Mouse (Mus musculus) thymus, adult 2 months (tissue): ENCODE data around the gene Nectin4. TPM values are rescaled to one million over a fixed set of nuclear protein-coding genes. Genes with fewer than 3 reads are reported as not detected.

Experiments used
- DNase-seq: peaks from one replicate; pipeline ENCODE4 v3.0.0; 2021
- H3K27ac ChIP-seq: fragments of 200-500 bp; 2 replicates; pipeline ENCODE4 v1.5.1; 2012; ENCODE audit warnings: low read length, control low read depth; ENCODE audit not compliant: control insufficient read depth, insufficient read depth
- H3K27me3 ChIP-seq: fragments of 200-500 bp; 2 replicates; pipeline ENCODE4 v1.6.1; 2012; ENCODE audit warnings: mild to moderate bottlenecking, low read length, moderate library complexity, mixed read lengths; ENCODE audit not compliant: control insufficient read depth, insufficient read depth
- H3K36me3 ChIP-seq: fragments of 200-500 bp; 2 replicates; pipeline ENCODE4 v1.6.1; 2012; ENCODE audit warnings: mild to moderate bottlenecking, low read length, moderate library complexity; ENCODE audit not compliant: control insufficient read depth, insufficient read depth
- H3K4me1 ChIP-seq: fragments of 200-500 bp; replicated peaks from 2 replicates; pipeline ENCODE4 v1.6.1; 2012; ENCODE audit warnings: low read length; ENCODE audit not compliant: control insufficient read depth, insufficient read depth
- H3K4me3 ChIP-seq: fragments of 200-500 bp; 2 replicates; pipeline ENCODE4 v1.5.1; 2012; ENCODE audit warnings: mild to moderate bottlenecking, low read length, control low read depth, moderate library complexity; ENCODE audit not compliant: control insufficient read depth, insufficient read depth
- CTCF ChIP-seq: fragments of 200-500 bp; IDR thresholded peaks from 2 replicates; pipeline ENCODE4 v1.5.1; 2012; ENCODE audit warnings: mild to moderate bottlenecking, control low read depth, low read length, moderate library complexity, borderline replicate concordance; ENCODE audit not compliant: control insufficient read depth, poor library complexity, insufficient read depth; ENCODE audit errors: extremely low read depth
- POLR2A ChIP-seq: fragments of 200-500 bp; IDR thresholded peaks from 2 replicates; pipeline ENCODE4 v1.6.1; 2012; ENCODE audit warnings: mild to moderate bottlenecking, low read length, control low read depth, moderate library complexity; ENCODE audit not compliant: control insufficient read depth, poor library complexity, insufficient read depth; ENCODE audit errors: extremely low read depth
- WGBS: fragments of 180-500 bp; shearing (Covaris S2); methylation state at CpG from one replicate; pipeline ENCODE4 v1.1.7; 2018; 5-methylcytosine and 5-hydroxymethylcytosine counted together
- polyA plus RNA-seq: library from polyadenylated mRNA; depleted of rRNA; stranded (reverse); fragments of >200 nt; gene quantifications from 2 replicates; pipeline ENCODE4 v1.2.3, GENCODE M21; 2012

Gene Nectin4
- polyA plus RNA-seq, 1 experiment = 3.5 TPM

DNA sequence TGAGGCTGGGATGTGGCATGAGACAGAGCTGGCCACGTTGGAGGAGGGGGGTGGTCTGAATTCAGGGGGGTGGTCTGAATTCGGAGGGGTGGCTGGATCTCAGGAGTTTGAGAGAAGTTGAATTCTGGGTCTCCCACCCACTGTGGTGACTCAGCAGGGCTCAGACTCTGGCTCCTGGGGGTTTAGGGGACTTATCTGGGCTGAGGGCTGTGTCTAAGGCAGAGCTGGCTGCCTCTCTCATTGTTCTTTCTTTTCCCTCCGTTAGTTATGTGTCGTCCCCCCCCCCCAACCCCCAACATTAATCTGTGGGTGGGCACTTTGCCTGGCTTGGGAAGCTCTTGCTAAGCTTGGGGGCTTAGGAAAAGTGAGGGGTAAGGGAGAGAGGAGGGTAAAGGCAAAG, 4.0 kb downstream of the Nectin4 start:
- Histone ChIP-seq H3K4me1 (no peaks in the 10 kb centered on the region), H3K27me3 (no peaks in the 10 kb centered on the region), H3K27ac (no peak overlapping the region), H3K4me3 (no peak overlapping the region), H3K36me3 (no peaks in the 10 kb centered on the region)
- no peak for TF ChIP-seq POLR2A
- no peak for TF ChIP-seq CTCF
- DNase-seq = no peak
- 26% methylated on average over 4 of the region's 4 CpGs for WGBS

- Histone ChIP-seq H3K36me3 (no peaks in the 10 kb centered on the region), H3K4me1 (peaks cover 4% of the 10 kb centered on the region), H3K27me3 (no peaks in the 10 kb centered on the region), H3K4me3 (no peak overlapping the region), H3K27ac (no peak overlapping the region)
- DNase-seq = no peak
- 85% methylated on average over 9 of the region's 9 CpGs for WGBS
- TF ChIP-seq CTCF (no peak), POLR2A (no peak)
Observed at GRCm38 (mm10) chr1:171375646-171376097, 5.8 kb downstream of the Nectin4 start.

- Histone ChIP-seq H3K36me3 (no peaks in the 10 kb centered on the region), H3K4me3 (no peak overlapping the region), H3K4me1 (peaks cover 4% of the 10 kb centered on the region), H3K27ac (no peak overlapping the region), H3K27me3 (no peaks in the 10 kb centered on the region; the same call in 1 of the 2 replicates)
- DNase-seq = no peak
- TF ChIP-seq POLR2A (no peak), CTCF (no peak)
- 90% methylated on average over 6 of the region's 6 CpGs for WGBS
Observed at GRCm38 (mm10) chr1:171378298-171378697, 8.4 kb downstream of the Nectin4 start.

- WGBS = 24% methylated on average over 31 of the region's 31 CpGs
- Histone ChIP-seq H3K4me3 (no peak overlapping the region), H3K4me1 (peaks cover 4% of the 10 kb centered on the region), H3K36me3 (no peaks in the 10 kb centered on the region), H3K27me3 (no peaks in the 10 kb centered on the region; the same call in 1 of the 2 replicates), H3K27ac (no peak overlapping the region)
- TF ChIP-seq POLR2A = no peak
- TF ChIP-seq CTCF = peak; percentile 80
- peak; percentile 79 for DNase-seq
Observed at GRCm38 (mm10) chr1:171379935-171380599, 10.2 kb downstream of the Nectin4 start.

- no peak overlapping the region for H3K4me3 ChIP-seq
- H3K27ac ChIP-seq = no peak overlapping the region
- H3K36me3 ChIP-seq = no peaks in the 10 kb centered on the region
- H3K4me1 ChIP-seq = peaks cover 6% of the 10 kb centered on the region
- TF ChIP-seq CTCF (no peak), POLR2A (no peak)
- H3K27me3 ChIP-seq = no peaks in the 10 kb centered on the region; the same call in 1 of the 2 replicates
- no peak for DNase-seq
- 85% methylated on average over 11 of the region's 11 CpGs for WGBS
Observed at GRCm38 (mm10) chr1:171382096-171382620, 12.3 kb downstream of the Nectin4 start.

DNA sequence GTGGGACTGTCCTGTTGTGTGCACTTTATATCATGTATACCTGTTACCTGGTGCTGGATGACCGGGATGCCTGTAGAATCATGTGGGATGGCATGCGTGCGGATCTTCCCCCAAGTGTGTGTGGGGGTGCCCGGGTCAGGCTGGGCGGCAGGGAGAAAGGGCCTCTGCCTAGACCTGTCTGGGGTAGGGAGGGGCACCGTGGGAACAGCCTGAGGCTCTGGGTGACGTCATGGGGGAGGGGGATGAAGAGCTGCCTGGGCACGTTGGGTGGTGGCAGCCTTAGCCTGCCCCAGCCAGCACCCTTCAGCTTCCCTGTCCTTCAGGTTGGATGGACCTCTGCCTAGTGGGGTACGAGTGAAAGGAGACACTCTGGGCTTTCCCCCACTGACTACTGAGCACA, 14.5 kb downstream of the Nectin4 start:
- Histone ChIP-seq H3K4me1 (peaks cover 15% of the 10 kb centered on the region), H3K27me3 (no peaks in the 10 kb centered on the region; the same call in 1 of the 2 replicates), H3K27ac (no peak overlapping the region), H3K4me3 (no peak overlapping the region), H3K36me3 (no peaks in the 10 kb centered on the region)
- DNase-seq = no peak
- TF ChIP-seq CTCF (no peak), POLR2A (no peak)
- 88% methylated on average over 9 of the region's 9 CpGs for WGBS
